Mouse (Mus musculus) forelimb bud, embryonic 11.5 days (tissue): Measurements from ENCODE around the gene Col9a2.

Source experiments
- DNase-seq: peaks from one replicate; pipeline ENCODE4 v3.0.0-alpha.2; 2012; ENCODE audit warnings: low read depth, low spot score

Col9a2 gene

GRCm38 (mm10) chr4:121039331-121040115 lies at the start of gene Col9a2:
Col9a2 (plus strand) TSS chr4:121039385.
- no peak for DNase-seq

GRCm38 (mm10) chr4:120992284-120992683 lies 46.9 kb upstream of the Col9a2 start:
- no peak for DNase-seq

GRCm38 (mm10) chr4:120993025-120993424 lies 46.2 kb upstream of the Col9a2 start:
- DNase-seq, result no peak

GRCm38 (mm10) chr4:120995911-120996310 lies 43.3 kb upstream of the Col9a2 start:
- no peak for DNase-seq

GRCm38 (mm10) chr4:121001042-121001441 lies 38.1 kb upstream of the Col9a2 start:
- no peak for DNase-seq

- no peak for DNase-seq
Observed at GRCm38 (mm10) chr4:121001659-121002058, 37.5 kb upstream of the Col9a2 start.

- DNase-seq, result no peak
Observed at GRCm38 (mm10) chr4:121002400-121003171, 36.6 kb upstream of the Col9a2 start.

- peak; percentile 56 for DNase-seq
Observed at GRCm38 (mm10) chr4:121003611-121004091, 35.5 kb upstream of the Col9a2 start.

- DNase-seq, result no peak
Observed at GRCm38 (mm10) chr4:121004679-121005078, 34.5 kb upstream of the Col9a2 start.

- no peak for DNase-seq
Observed at GRCm38 (mm10) chr4:121007006-121007405, 32.2 kb upstream of the Col9a2 start.

GRCm38 (mm10) chr4:121008071-121008745 lies 31.0 kb upstream of the Col9a2 start:
- no peak for DNase-seq

- no peak for DNase-seq
Observed at GRCm38 (mm10) chr4:121009151-121009550, 30.0 kb upstream of the Col9a2 start.

GRCm38 (mm10) chr4:121010770-121011549 lies 28.2 kb upstream of the Col9a2 start:
- DNase-seq, result no peak

GRCm38 (mm10) chr4:121014594-121015267 lies 24.5 kb upstream of the Col9a2 start:
- DNase-seq, result no peak

- DNase-seq, result no peak
Observed at GRCm38 (mm10) chr4:121015268-121015659, 23.9 kb upstream of the Col9a2 start.

GRCm38 (mm10) chr4:121016021-121016898 lies 22.9 kb upstream of the Col9a2 start:
- no peak for DNase-seq

GRCm38 (mm10) chr4:121016928-121017657 lies 22.1 kb upstream of the Col9a2 start, which contains the start of gene Smap2:
Smap2 (minus strand) TSS chr4:121017247.
- DNase-seq, result peak; percentile 97

- no peak for DNase-seq
Observed at GRCm38 (mm10) chr4:121018250-121018649, 20.9 kb upstream of the Col9a2 start.
